Mouse (Mus musculus): ENCODE data around the gene Galnt18.

DNA sequence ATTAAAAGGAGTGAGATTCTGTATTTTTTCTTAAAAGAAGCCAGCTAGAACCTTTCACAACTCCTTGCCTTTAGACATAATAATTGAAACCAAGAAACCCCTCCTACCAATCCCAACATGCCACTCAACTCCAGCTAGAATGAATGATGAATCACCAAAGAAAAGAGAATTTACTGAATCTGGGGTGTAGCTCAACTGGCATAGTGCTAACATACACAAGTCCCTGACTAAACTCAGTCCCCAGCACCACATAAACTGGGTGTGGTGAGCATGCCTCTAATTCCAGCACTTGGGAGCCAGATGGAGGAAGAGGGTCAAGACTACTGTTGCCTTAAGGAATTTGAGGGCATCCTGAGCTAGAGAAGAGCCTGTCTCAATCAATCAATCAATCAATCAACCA, 83.6 kb downstream of the Galnt18 start:
- TF ChIP-seq CTCF (IDR thresholded peaks at IDR 0.05; ENCODE audit: borderline replicate concordance, control insufficient read depth, extremely low read depth, insufficient read depth, low read length, poor library complexity) = no peak
- TF ChIP-seq POLR2A (IDR thresholded peaks at IDR 0.05; ENCODE audit: control insufficient read depth, extremely low read depth, insufficient read depth, low read length, poor library complexity) = no peak
